Mouse (Mus musculus) brain, embryonic 14.5 days (tissue): ENCODE measurements around the gene Vangl1. TPM values are rescaled to one million over a fixed set of nuclear protein-coding genes. Genes with fewer than 3 reads are reported as not detected.
A peak's percentile ranks its signal among the peaks of the same experiment; 100 is the strongest.

ENCODE experiments used
- DNase-seq: peaks from one replicate; pipeline ENCODE4 v3.0.0-alpha.2; 2011; ENCODE audit warnings: low read depth
- CTCF ChIP-seq: fragments of 200-500 bp; IDR thresholded peaks from 2 replicates; pipeline ENCODE4 v1.5.1; 2012; ENCODE audit warnings: inconsistent platforms, mild to moderate bottlenecking, moderate library complexity, borderline replicate concordance; ENCODE audit not compliant: insufficient read depth, insufficient read length; ENCODE audit errors: extremely low read depth
- POLR2A ChIP-seq: fragments of 200-500 bp; IDR thresholded peaks from 2 replicates; pipeline ENCODE4 v1.6.1; 2012; ENCODE audit warnings: mild to moderate bottlenecking, inconsistent platforms, borderline replicate concordance; ENCODE audit not compliant: poor library complexity, insufficient read depth, insufficient read length, severe bottlenecking; ENCODE audit errors: extremely low read depth
- polyA plus RNA-seq: library from polyadenylated mRNA; depleted of rRNA; stranded (reverse); fragments of >200 nt; gene quantifications from 2 replicates; pipeline ENCODE4 v1.2.3, GENCODE M21; 2012

Gene Vangl1
- polyA plus RNA-seq, 1 experiment = 15.0 TPM

GRCm38 (mm10) chr3:102182601-102183000 lies 21.9 kb downstream of the Vangl1 start:
- no peak for DNase-seq
- no peak for TF ChIP-seq CTCF
- no peak for TF ChIP-seq POLR2A

GRCm38 (mm10) chr3:102181191-102181590 lies 23.3 kb downstream of the Vangl1 start:
- no peak for DNase-seq
- TF ChIP-seq CTCF (no peak), POLR2A (no peak)

- DNase-seq = peak; percentile 42
- no peak for TF ChIP-seq POLR2A
- no peak for TF ChIP-seq CTCF
Observed at GRCm38 (mm10) chr3:102180746-102181145, 23.7 kb downstream of the Vangl1 start.

GRCm38 (mm10) chr3:102179869-102180268 lies 24.6 kb downstream of the Vangl1 start:
- DNase-seq = peak; percentile 62
- TF ChIP-seq POLR2A (no peak), CTCF (no peak)

- no peak for DNase-seq
- TF ChIP-seq CTCF = no peak
- no peak for TF ChIP-seq POLR2A
Observed at GRCm38 (mm10) chr3:102177837-102178615, 26.5 kb downstream of the Vangl1 start.

GRCm38 (mm10) chr3:102176116-102176515 lies 28.4 kb downstream of the Vangl1 start:
- DNase-seq = no peak
- TF ChIP-seq POLR2A (no peak), CTCF (no peak)

- no peak for DNase-seq
Observed at GRCm38 (mm10) chr3:102175701-102176100, 28.8 kb downstream of the Vangl1 start.

GRCm38 (mm10) chr3:102174118-102174865 lies 30.2 kb downstream of the Vangl1 start:
- DNase-seq = no peak
- TF ChIP-seq CTCF = no peak
- TF ChIP-seq POLR2A = no peak

More at GRCm38 (mm10) chr3:102175701-102176100, 28.8 kb downstream of the Vangl1 start:
- TF ChIP-seq POLR2A = no peak
- TF ChIP-seq CTCF = no peak

GRCm38 (mm10) chr3:102169197-102169905 lies 35.1 kb downstream of the Vangl1 start:
- peak; percentile 97 for DNase-seq
- no peak for TF ChIP-seq POLR2A

GRCm38 (mm10) chr3:102167555-102168210 lies 36.8 kb downstream of the Vangl1 start:
- peak; percentile 46 for DNase-seq
- no peak for TF ChIP-seq POLR2A

- TF ChIP-seq CTCF (no peak), POLR2A (no peak)
- DNase-seq = no peak
Observed at GRCm38 (mm10) chr3:102166794-102167193, 37.7 kb downstream of the Vangl1 start.
